Mouse (Mus musculus) MEL (cell line): Measurements from ENCODE around the gene Zcchc14. TPM values are rescaled to one million over a fixed set of nuclear protein-coding genes. Genes with fewer than 3 reads are reported as not detected.

Experiments
- DNase-seq: peaks from one replicate; pipeline ENCODE4 v3.0.0; 2011; ENCODE audit warnings: low read depth, low spot score
- H3K27ac ChIP-seq: 2 replicates; pipeline ENCODE4 v1.5.1; 2012; ENCODE audit warnings: low read depth, mild to moderate bottlenecking, control low read depth, low read length, moderate library complexity; ENCODE audit not compliant: control insufficient read depth
- H3K27me3 ChIP-seq, 2 experiments: fragments of 150-350 bp in 1 of 2; sonication (generic) in 1 of 2; 2 replicates each; pipeline ENCODE4 v1.6.1; 2012; ENCODE audit warnings: low read length in 2 of 2, mild to moderate bottlenecking in 2 of 2, improper control_type of control experiment in 1 of 2, moderate library complexity in 1 of 2; ENCODE audit not compliant: insufficient read depth in 2 of 2, control insufficient read depth in 1 of 2
- H3K36me3 ChIP-seq, 2 experiments: 2 replicates each; pipeline ENCODE4 v1.6.1; 2012 to 2014; ENCODE audit warnings: low read length in 2 of 2, improper control_type of control experiment in 1 of 2, inconsistent platforms in 1 of 2, mild to moderate bottlenecking in 1 of 2; ENCODE audit not compliant: insufficient read depth in 2 of 2, control insufficient read depth in 1 of 2
- H3K4me1 ChIP-seq, 2 experiments: fragments of 150-350 bp in 1 of 2; sonication (generic) in 1 of 2; 2 replicates each; pipeline ENCODE4 v1.6.1; 2012; ENCODE audit warnings: low read length in 2 of 2, improper control_type of control experiment in 1 of 2, mild to moderate bottlenecking in 1 of 2; ENCODE audit not compliant: insufficient read depth in 2 of 2, control insufficient read depth in 1 of 2
- H3K4me3 ChIP-seq, 2 experiments: fragments of 150-350 bp in 1 of 2; sonication (generic) in 1 of 2; 2 replicates each; pipeline ENCODE4 v1.5.1; 2012; ENCODE audit warnings: low read depth in 2 of 2, low read length in 2 of 2, mild to moderate bottlenecking in 2 of 2, moderate library complexity in 2 of 2, control low read depth in 1 of 2, improper control_type of control experiment in 1 of 2; ENCODE audit not compliant: control insufficient read depth in 1 of 2, insufficient read depth in 1 of 2
- H3K79me2 ChIP-seq: 2 replicates; pipeline ENCODE4 v1.6.1; 2012; ENCODE audit warnings: mild to moderate bottlenecking, low read length, moderate library complexity; ENCODE audit not compliant: control insufficient read depth, poor library complexity, insufficient read depth
- H3K9ac ChIP-seq: 2 replicates; pipeline ENCODE4 v1.6.1; 2012; ENCODE audit warnings: low read depth, mild to moderate bottlenecking, control low read depth, low read length, moderate library complexity; ENCODE audit not compliant: control insufficient read depth, poor library complexity, severe bottlenecking
- H3K9me3 ChIP-seq: fragments of 150-350 bp; sonication (generic); replicated peaks from 2 replicates; pipeline ENCODE4 v1.6.1; 2012; ENCODE audit warnings: mild to moderate bottlenecking, low read length, improper control_type of control experiment, moderate library complexity; ENCODE audit not compliant: insufficient read depth
- CHD2 ChIP-seq: IDR thresholded peaks from 2 replicates; pipeline ENCODE4 v1.6.1; 2011; ENCODE audit warnings: low read length, improper control_type of control experiment
- CTCF ChIP-seq, 3 experiments: IDR thresholded peaks in 2 of 3; conservative IDR thresholded peaks in 1 of 3; 2 replicates each; pipeline ENCODE4 v1.5.1; 2011 to 2012; ENCODE audit warnings: low read length in 3 of 3, low read depth in 2 of 3, mild to moderate bottlenecking in 2 of 3, improper control_type of control experiment in 1 of 3, inconsistent platforms in 1 of 3, mixed read lengths in 1 of 3, moderate library complexity in 1 of 3; ENCODE audit not compliant: control insufficient read depth in 1 of 3, insufficient read depth in 1 of 3, poor library complexity in 1 of 3, severe bottlenecking in 1 of 3
- GABPA ChIP-seq: IDR thresholded peaks from 2 replicates; pipeline ENCODE4 v1.6.1; 2012; ENCODE audit warnings: low read depth, mild to moderate bottlenecking, inconsistent platforms, low read length, improper control_type of control experiment, moderate library complexity
- GATA1 ChIP-seq: IDR thresholded peaks from 2 replicates; pipeline ENCODE4 v1.6.1; 2011; ENCODE audit warnings: low read depth, low read length, improper control_type of control experiment
- JUND ChIP-seq: IDR thresholded peaks from 2 replicates; pipeline ENCODE4 v1.6.1; 2011; ENCODE audit warnings: low read depth, mild to moderate bottlenecking, improper control_type of control experiment, low read length
- MAFK ChIP-seq: IDR thresholded peaks from 2 replicates; pipeline ENCODE4 v1.6.1; 2011; ENCODE audit warnings: low read depth, mild to moderate bottlenecking, low read length, improper control_type of control experiment, borderline replicate concordance
- MAX ChIP-seq: IDR thresholded peaks from 2 replicates; pipeline ENCODE4 v1.6.1; 2011; ENCODE audit warnings: low read length, improper control_type of control experiment
- MAZ ChIP-seq: IDR thresholded peaks from 2 replicates; pipeline ENCODE4 v1.6.1; 2012; ENCODE audit warnings: low read depth, mild to moderate bottlenecking, inconsistent platforms, low read length, improper control_type of control experiment
- MXI1 ChIP-seq: IDR thresholded peaks from 2 replicates; pipeline ENCODE4 v1.6.1; 2011; ENCODE audit warnings: mild to moderate bottlenecking, low read depth, low read length, improper control_type of control experiment
- NELFE ChIP-seq: IDR thresholded peaks from 2 replicates; pipeline ENCODE4 v1.6.1; 2011; ENCODE audit warnings: low read depth, low read length, improper control_type of control experiment
- POLR2AphosphoS2 ChIP-seq: IDR thresholded peaks from 2 replicates; pipeline ENCODE4 v1.6.1; 2011; ENCODE audit warnings: low read length, improper control_type of control experiment
- POLR2AphosphoS5 ChIP-seq: IDR thresholded peaks from 2 replicates; pipeline ENCODE4 v1.6.1; 2012; ENCODE audit warnings: low read depth, borderline replicate concordance, mild to moderate bottlenecking, inconsistent platforms, low read length, moderate library complexity, mixed read lengths
- SIN3A ChIP-seq: IDR thresholded peaks from 2 replicates; pipeline ENCODE4 v1.6.1; 2012; ENCODE audit warnings: low read length, improper control_type of control experiment, inconsistent platforms
- ZC3H11A ChIP-seq: IDR thresholded peaks from 2 replicates; pipeline ENCODE4 v1.6.1; 2012; ENCODE audit warnings: low read depth, mild to moderate bottlenecking, inconsistent platforms, low read length, improper control_type of control experiment
- polyA plus RNA-seq, 2 experiments: library from polyadenylated mRNA; stranded (reverse) in 1 of 2; unstranded in 1 of 2; fragments of >175 nt in 1 of 2; fragments of >200 nt in 1 of 2; gene quantifications; 2 replicates each; pipeline versions ENCODE4 v1.2.1 to v1.2.4; 2012; ENCODE audit warnings: low replicate concordance in 2 of 2, low read depth in 1 of 2; ENCODE audit not compliant: insufficient read length in 2 of 2, insufficient read depth in 1 of 2, missing spikeins in 1 of 2
- total RNA-seq: library from RNA; depleted of rRNA; stranded (reverse); fragments of 300-350 nt; gene quantifications from 2 replicates; pipeline ENCODE4 v1.2.3, GENCODE M21; 2012; rRNA removed

The Zcchc14 gene
- total and polyA plus RNA-seq, 3 experiments: 0.04 to 0.11 TPM; not detected in 1

GRCm38 (mm10) chr8:121551065-121551985 lies 101.4 kb downstream of the Zcchc14 start:
- H3K4me3 ChIP-seq: no peak overlapping the region
- no peaks in the 10 kb centered on the region for H3K27me3 ChIP-seq
- H3K36me3 ChIP-seq: no peaks in the 10 kb centered on the region; a peak in 1 of 4 replicates
- H3K79me2 ChIP-seq: no peaks in the 10 kb centered on the region
- H3K4me1 ChIP-seq: no peaks in the 10 kb centered on the region
- no peak overlapping the region for H3K27ac ChIP-seq
- TF ChIP-seq ZC3H11A (no peak), CTCF (IDR thresholded peaks at IDR 0.05 in 2 of 3, conservative IDR thresholded peaks at IDR 0.05 in 1 of 3; ENCODE audit: control insufficient read depth in 1 of 3, insufficient read depth in 1 of 3, low read depth in 2 of 3, low read length in 3 of 3, poor library complexity in 1 of 3, severe bottlenecking in 1 of 3) (no peak), POLR2AphosphoS2 (no peak), GABPA (no peak), MAX (no peak), MAZ (no peak), GATA1 (no peak), CHD2 (no peak), MAFK (no peak), POLR2AphosphoS5 (no peak), NELFE (no peak), JUND (no peak)
- DNase-seq: no peak
- H3K9ac ChIP-seq: no peak overlapping the region
- no peaks in the 10 kb centered on the region for H3K9me3 ChIP-seq

GRCm38 (mm10) chr8:121550056-121550455 lies 102.6 kb downstream of the Zcchc14 start:
- no peak overlapping the region for H3K9ac ChIP-seq
- no peak overlapping the region for H3K27ac ChIP-seq
- TF ChIP-seq SIN3A: no peak
- no peak for TF ChIP-seq JUND
- TF ChIP-seq MAX: no peak
- no peak for TF ChIP-seq MXI1
- H3K4me3 ChIP-seq: no peak overlapping the region
- H3K4me1 ChIP-seq: no peaks in the 10 kb centered on the region
- H3K79me2 ChIP-seq: no peaks in the 10 kb centered on the region
- no peaks in the 10 kb centered on the region for H3K9me3 ChIP-seq
- no peaks in the 10 kb centered on the region for H3K27me3 ChIP-seq
- DNase-seq: no peak
- no peaks in the 10 kb centered on the region for H3K36me3 ChIP-seq

Other genes with a start within 250 kb of the Zcchc14 start
- gene 1700018B08Rik, start 108.6 kb downstream of the Zcchc14 start, total RNA-seq: not detected in 2 replicates
- not detected for gene 1700018B08Rik, start 108.6 kb downstream of the Zcchc14 start, polyA plus RNA-seq
- gene Fbxo31, start 74.1 kb downstream of the Zcchc14 start, total RNA-seq: 13.9 and 16.0 TPM in 2 replicates
- 10 to 100 TPM in 1 of 2 experiments, not detected in 1; 35.3 TPM for gene Fbxo31, start 74.1 kb downstream of the Zcchc14 start, polyA plus RNA-seq
- 56.4 and 61.0 TPM in 2 replicates for gene Map1lc3b, start 62.5 kb downstream of the Zcchc14 start, total RNA-seq
- gene Map1lc3b, start 62.5 kb downstream of the Zcchc14 start, polyA plus RNA-seq: 10 to 100 TPM in 1 of 2 experiments, not detected in 1; 68.8 TPM
- gene Jph3, start 76.7 kb upstream of the Zcchc14 start, total RNA-seq: not detected in 2 replicates
- under 1 TPM in 1 of 2 experiments, not detected in 1; 0.15 TPM for gene Jph3, start 76.7 kb upstream of the Zcchc14 start, polyA plus RNA-seq
- gene Klhdc4, start 176.7 kb upstream of the Zcchc14 start, total RNA-seq: 49.8 and 53.7 TPM in 2 replicates
- gene Klhdc4, start 176.7 kb upstream of the Zcchc14 start, polyA plus RNA-seq: 10 to 100 TPM in 1 of 2 experiments, not detected in 1; 65.2 TPM